Mouse (Mus musculus): Measurements from ENCODE around the gene Zfp36l1. TPM values are rescaled to one million over a fixed set of nuclear protein-coding genes. Genes with fewer than 3 reads are reported as not detected.
A peak's percentile ranks its signal among the peaks of the same experiment; 100 is the strongest.

The Zfp36l1 gene
- total RNA-seq, 2 experiments from 2014 or later, result 36.3 to 39.5 TPM

- intact Hi-C loops (cut with DNase I), result loop anchor here (5.0 kb wide), 1 partner anchor 142 kb away; no protein-coding TSS in a partner anchor
- DNase-seq (ENCODE audit: low spot score in 2 of 2), result peak; percentile 46 to 61
Observed at GRCm38 (mm10) chr12:80114031-80114891, 1.4 kb upstream of the Zfp36l1 start.

GRCm38 (mm10) chr12:80113586-80114021 lies 791 bp upstream of the Zfp36l1 start:
- intact Hi-C loops (cut with DNase I), result loop anchor here (5.0 kb wide), 1 partner anchor 141 kb away; no protein-coding TSS in a partner anchor
- DNase-seq (ENCODE audit: low spot score in 2 of 2), result no peak

- intact Hi-C loops (cut with DNase I), result loop anchor here (5.0 kb wide), 1 partner anchor 140 kb away; no protein-coding TSS in a partner anchor
- DNase-seq (ENCODE audit: low spot score in 2 of 2), result no peak
Observed at GRCm38 (mm10) chr12:80112071-80112660, 647 bp downstream of the Zfp36l1 start.

GRCm38 (mm10) chr12:80111131-80112070 lies 1.4 kb downstream of the Zfp36l1 start:
- DNase-seq (ENCODE audit: low spot score in 2 of 2), result no peak
- intact Hi-C loops (cut with DNase I), result loop anchor here (2.0 to 5.0 kb wide), 2 partner anchors 49 to 139 kb away; no protein-coding TSS in a partner anchor

- intact Hi-C loops (cut with DNase I), result loop anchor here (2.0 to 5.0 kb wide), 2 partner anchors 48 to 138 kb away; no protein-coding TSS in a partner anchor
- no peak for DNase-seq (ENCODE audit: low spot score in 2 of 2)
Observed at GRCm38 (mm10) chr12:80110546-80110870, 2.3 kb downstream of the Zfp36l1 start.

GRCm38 (mm10) chr12:80109753-80110545 lies 2.9 kb downstream of the Zfp36l1 start:
- DNase-seq (ENCODE audit: low spot score in 2 of 2), result no peak

GRCm38 (mm10) chr12:80108896-80109668 lies 3.7 kb downstream of the Zfp36l1 start:
- intact Hi-C loops (cut with DNase I), result loop anchor here (2.0 kb wide), 1 partner anchor 496 kb away; no protein-coding TSS in a partner anchor

More at GRCm38 (mm10) chr12:80109753-80110545, 2.9 kb downstream of the Zfp36l1 start:
- intact Hi-C loops (cut with DNase I), result loop anchor here (2.0 to 5.0 kb wide), 3 partner anchors 47 to 497 kb away; no protein-coding TSS in a partner anchor

GRCm38 (mm10) chr12:80106896-80107667 lies 5.7 kb downstream of the Zfp36l1 start:
- DNase-seq (ENCODE audit: low spot score in 2 of 2), result no peak
- intact Hi-C loops (cut with DNase I), result no loop called here

More at GRCm38 (mm10) chr12:80108896-80109668, 3.7 kb downstream of the Zfp36l1 start:
- peak; percentile 70 to 79 for DNase-seq (ENCODE audit: low spot score in 2 of 2)

- intact Hi-C loops (cut with DNase I), result no loop called here
- no peak for DNase-seq (ENCODE audit: low spot score in 2 of 2)
Observed at GRCm38 (mm10) chr12:80106138-80106895, 6.5 kb downstream of the Zfp36l1 start.

- intact Hi-C loops (cut with DNase I), result no loop called here
- DNase-seq (ENCODE audit: low spot score in 2 of 2), result no peak
Observed at GRCm38 (mm10) chr12:80103521-80103973, 9.3 kb downstream of the Zfp36l1 start.

- intact Hi-C loops (cut with DNase I), result no loop called here
- no peak for DNase-seq (ENCODE audit: low spot score in 2 of 2)
Observed at GRCm38 (mm10) chr12:80103089-80103488, 9.7 kb downstream of the Zfp36l1 start.

GRCm38 (mm10) chr12:80098825-80099224 lies 14.0 kb downstream of the Zfp36l1 start:
- intact Hi-C loops (cut with DNase I), result no loop called here
- no peak for DNase-seq (ENCODE audit: low spot score in 2 of 2)

GRCm38 (mm10) chr12:80096734-80097133 lies 16.1 kb downstream of the Zfp36l1 start:
- intact Hi-C loops (cut with DNase I), result no loop called here
- DNase-seq (ENCODE audit: low spot score in 2 of 2), result no peak

GRCm38 (mm10) chr12:80092787-80093186 lies 20.0 kb downstream of the Zfp36l1 start:
- intact Hi-C loops (cut with DNase I), result no loop called here
- DNase-seq (ENCODE audit: low spot score in 2 of 2), result no peak

- DNase-seq (ENCODE audit: low spot score in 2 of 2), result no peak
- intact Hi-C loops (cut with DNase I), result no loop called here
Observed at GRCm38 (mm10) chr12:80091080-80091479, 21.7 kb downstream of the Zfp36l1 start.

GRCm38 (mm10) chr12:80090529-80090928 lies 22.3 kb downstream of the Zfp36l1 start:
- intact Hi-C loops (cut with DNase I), result no loop called here
- DNase-seq (ENCODE audit: low spot score in 2 of 2), result no peak
